Mouse (Mus musculus) small intestine, adult 2 months (tissue): Measurements from ENCODE around the gene Tmem186. TPM values are rescaled to one million over a fixed set of nuclear protein-coding genes. Genes with fewer than 3 reads are reported as not detected.

Experiments
- H3K27ac ChIP-seq: fragments of 200-500 bp; 2 replicates; pipeline ENCODE4 v1.5.1; 2012; ENCODE audit warnings: low read depth, low read length, control low read depth, inconsistent platforms; ENCODE audit not compliant: insufficient read depth
- H3K27me3 ChIP-seq: fragments of 200-500 bp; 2 replicates; pipeline ENCODE4 v1.6.1; 2012; ENCODE audit warnings: mild to moderate bottlenecking, moderate library complexity, low read length, inconsistent platforms; ENCODE audit not compliant: control insufficient read depth, insufficient read depth
- H3K36me3 ChIP-seq: fragments of 200-500 bp; 2 replicates; pipeline ENCODE4 v1.6.1; 2012; ENCODE audit warnings: mild to moderate bottlenecking, low read length, control low read depth, inconsistent platforms; ENCODE audit not compliant: control insufficient read depth, insufficient read depth
- H3K4me1 ChIP-seq: fragments of 200-500 bp; 2 replicates; pipeline ENCODE4 v1.6.1; 2012; ENCODE audit warnings: low read length, inconsistent platforms, mixed read lengths; ENCODE audit not compliant: control insufficient read depth, insufficient read depth, insufficient read length
- H3K4me3 ChIP-seq: fragments of 200-500 bp; 2 replicates; pipeline ENCODE4 v1.5.1; 2012; ENCODE audit warnings: low read depth, mild to moderate bottlenecking, control low read depth, inconsistent platforms, low read length, moderate library complexity
- CTCF ChIP-seq: fragments of 200-500 bp; IDR thresholded peaks from 2 replicates; pipeline ENCODE4 v1.5.1; 2012; ENCODE audit warnings: low read depth, mild to moderate bottlenecking, control low read depth, inconsistent platforms, low read length, moderate library complexity, mixed read lengths; ENCODE audit not compliant: insufficient replicate concordance, insufficient read length; ENCODE audit errors: extremely low read depth
- POLR2A ChIP-seq: fragments of 200-500 bp; IDR thresholded peaks from 2 replicates; pipeline ENCODE4 v1.6.1; 2012; ENCODE audit warnings: low read depth, mild to moderate bottlenecking, control low read depth, inconsistent platforms, low read length, moderate library complexity
- WGBS: fragments of 180-500 bp; shearing (Covaris S2); methylation state at CpG from one replicate; pipeline ENCODE4 v1.1.7; 2018; 5-methylcytosine and 5-hydroxymethylcytosine counted together
- polyA plus RNA-seq: library from polyadenylated mRNA; depleted of rRNA; stranded (reverse); fragments of >200 nt; gene quantifications from 2 replicates; pipeline ENCODE4 v1.2.3, GENCODE M21; 2012

The Tmem186 gene
- polyA plus RNA-seq, 1 experiment = 8.6 TPM

- WGBS = 23% methylated on average over 5 of the region's 5 CpGs
Measured at GRCm38 (mm10) chr16:8678035-8678434, 40.5 kb upstream of the Tmem186 start.

GRCm38 (mm10) chr16:8676800-8677199, 39.3 kb upstream of the Tmem186 start:
- Histone ChIP-seq H3K4me3 (no peak overlapping the region), H3K36me3 (no peaks in the 10 kb centered on the region), H3K27ac (no peak overlapping the region), H3K4me1 (peaks cover 13% of the 10 kb centered on the region; the same call in 1 of the 2 replicates), H3K27me3 (no peaks in the 10 kb centered on the region)
- TF ChIP-seq POLR2A = no peak
- peak; percentile 65; the same call in 1 of the 2 replicates for TF ChIP-seq CTCF
- 55% methylated on average over 4 of the region's 4 CpGs for WGBS

More at GRCm38 (mm10) chr16:8678035-8678434, 40.5 kb upstream of the Tmem186 start:
- Histone ChIP-seq H3K27me3 (no peaks in the 10 kb centered on the region), H3K4me1 (peaks cover 13% of the 10 kb centered on the region; the same call in 1 of the 2 replicates), H3K36me3 (no peaks in the 10 kb centered on the region), H3K27ac (peak overlapping the region; percentile 17; the same call in 1 of the 2 replicates), H3K4me3 (no peak overlapping the region)
- no peak for TF ChIP-seq POLR2A
- no peak for TF ChIP-seq CTCF

- H3K4me1 ChIP-seq = peaks cover 13% of the 10 kb centered on the region; the same call in 1 of the 2 replicates
- no peaks in the 10 kb centered on the region for H3K36me3 ChIP-seq
- no peak overlapping the region for H3K4me3 ChIP-seq
- TF ChIP-seq POLR2A (no peak), CTCF (no peak)
- no peak overlapping the region for H3K27ac ChIP-seq
- WGBS = 82% methylated on average over 2 of the region's 2 CpGs
- H3K27me3 ChIP-seq = no peaks in the 10 kb centered on the region
Measured at GRCm38 (mm10) chr16:8676228-8676627, 38.7 kb upstream of the Tmem186 start.

GRCm38 (mm10) chr16:8675559-8675958, 38.0 kb upstream of the Tmem186 start:
- peaks cover 14% of the 10 kb centered on the region; the same call in 1 of the 2 replicates for H3K4me1 ChIP-seq
- WGBS = 35% methylated on average over 8 of the region's 8 CpGs
- H3K4me3 ChIP-seq = no peak overlapping the region
- no peak overlapping the region for H3K27ac ChIP-seq
- TF ChIP-seq CTCF = no peak
- TF ChIP-seq POLR2A = no peak
- no peaks in the 10 kb centered on the region for H3K27me3 ChIP-seq
- H3K36me3 ChIP-seq = no peaks in the 10 kb centered on the region

GRCm38 (mm10) chr16:8674165-8674564, 36.7 kb upstream of the Tmem186 start:
- H3K27ac ChIP-seq = no peak overlapping the region
- no peak for TF ChIP-seq POLR2A
- TF ChIP-seq CTCF = peak; percentile 78; the same call in 1 of the 2 replicates
- no peaks in the 10 kb centered on the region for H3K27me3 ChIP-seq
- peaks cover 18% of the 10 kb centered on the region for H3K4me1 ChIP-seq
- H3K36me3 ChIP-seq = no peaks in the 10 kb centered on the region
- no peak overlapping the region for H3K4me3 ChIP-seq
- 13% methylated on average over 8 of the region's 8 CpGs for WGBS

- Histone ChIP-seq H3K4me1 (peaks cover 12% of the 10 kb centered on the region), H3K36me3 (no peaks in the 10 kb centered on the region), H3K4me3 (no peak overlapping the region), H3K27me3 (no peaks in the 10 kb centered on the region), H3K27ac (no peak overlapping the region)
- TF ChIP-seq CTCF (no peak), POLR2A (no peak)
- WGBS = 52% methylated on average over 6 of the region's 6 CpGs
Measured at GRCm38 (mm10) chr16:8673343-8673742, 35.8 kb upstream of the Tmem186 start.

- no peaks in the 10 kb centered on the region for H3K27me3 ChIP-seq
- H3K27ac ChIP-seq = no peak overlapping the region
- TF ChIP-seq CTCF (no peak), POLR2A (no peak)
- H3K4me1 ChIP-seq = peaks cover 10% of the 10 kb centered on the region
- no peak overlapping the region for H3K4me3 ChIP-seq
- H3K36me3 ChIP-seq = no peaks in the 10 kb centered on the region
Measured at GRCm38 (mm10) chr16:8672811-8673210, 35.3 kb upstream of the Tmem186 start.
